Mouse (Mus musculus): ENCODE measurements at regions not wholly inside any gene's neighbourhood (a gene's known extent, or its start where the extent isn't known, plus 50 kb on each side); places are given as distances from the start of the nearest gene placed in this dataset.

- TF ChIP-seq GATA1 (IDR thresholded peaks at IDR 0.05; ENCODE audit: low read length) (no peak), TAL1 (IDR thresholded peaks at IDR 0.05; ENCODE audit: low read length) (no peak)
These were observed 85.2 kb upstream of the Atp6ap2 start for GRCm38 (mm10) chrX:12502364-12502763.

Data from erythroblast, embryonic 14.5 days (primary cell).